Mouse (Mus musculus) kidney, adult 2 months (tissue): ENCODE results near the gene Polh.

ENCODE experiments used
- CTCF ChIP-seq: fragments of 200-500 bp; conservative IDR thresholded peaks from 2 replicates; pipeline ENCODE4 v1.5.1; 2011; ENCODE audit warnings: low read depth, mild to moderate bottlenecking, control low read depth, low read length, moderate library complexity, mixed read lengths; ENCODE audit not compliant: insufficient read depth, insufficient read length
- POLR2A ChIP-seq: fragments of 200-500 bp; IDR thresholded peaks from one replicate; pipeline ENCODE4 v1.6.1; 2011; ENCODE audit warnings: low read depth, low read length, control low read depth

- TF ChIP-seq POLR2A (no peak), CTCF (no peak)
These were observed 633 bp upstream of the Polh start for GRCm38 (mm10) chr17:46203078-46203477.
